Mouse (Mus musculus) erythroblast, embryonic 14.5 days (primary cell): Measurements from ENCODE around the gene Ankrd22.

Source experiments
- GATA1 ChIP-seq: IDR thresholded peaks from 2 replicates; pipeline ENCODE4 v1.6.1; 2012; ENCODE audit warnings: low read length, inconsistent platforms, mixed read lengths
- TAL1 ChIP-seq: IDR thresholded peaks from 3 replicates; pipeline ENCODE4 v1.6.1; 2012; ENCODE audit warnings: low read length, inconsistent platforms, mixed read lengths

- TF ChIP-seq GATA1: no peak
- no peak for TF ChIP-seq TAL1
These were observed 41.0 kb upstream of the Ankrd22 start for GRCm38 (mm10) chr19:34206760-34207440.
